Mouse (Mus musculus): ENCODE results near the gene Adam11. TPM values are rescaled to one million over a fixed set of nuclear protein-coding genes. Genes with fewer than 3 reads are reported as not detected.

Gene Adam11
- polyA plus RNA-seq, 1 experiment from 2014 or later, result 5.3 TPM

DNA sequence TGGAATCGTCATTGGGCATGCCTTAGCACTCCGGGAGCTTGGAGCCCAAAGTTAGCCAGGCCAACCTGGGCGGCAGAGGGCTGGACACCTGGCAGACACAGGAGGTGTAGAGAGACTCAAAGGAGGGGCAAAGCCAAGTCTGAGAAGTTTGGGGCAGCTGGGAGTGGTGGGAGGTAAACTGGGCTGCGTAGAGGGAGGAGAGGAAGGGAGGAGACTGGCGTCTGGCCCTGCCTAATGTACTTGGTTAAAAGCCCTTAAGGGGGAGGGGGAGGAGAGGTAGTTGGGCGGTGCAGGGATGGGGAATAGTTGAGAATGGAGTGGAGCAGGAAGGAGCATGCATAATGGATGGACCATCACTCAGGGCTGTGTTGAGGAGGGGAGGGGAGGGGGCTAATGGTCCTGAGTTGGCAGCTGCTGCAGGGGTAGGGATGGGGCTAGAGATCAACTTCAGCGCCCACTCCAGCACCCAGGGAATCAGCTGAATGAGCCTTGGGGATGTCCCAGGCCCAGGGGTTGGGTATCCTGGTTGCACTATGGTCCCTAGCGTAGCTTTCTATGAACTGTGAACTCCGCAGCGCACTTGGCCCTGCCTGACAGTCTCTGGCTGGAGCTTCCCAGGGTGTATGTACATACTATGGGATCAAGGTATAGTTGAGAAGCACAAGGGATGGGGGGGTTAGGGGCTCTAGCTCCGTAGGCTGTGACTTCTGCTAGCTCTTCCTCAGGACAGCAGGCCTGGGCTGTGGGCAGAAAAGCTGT lies 1.9 kb downstream of the Adam11 start:
- Histone ChIP-seq H3K27me3 (ENCODE audit: control insufficient read depth, insufficient read depth, low read length) (0 out of 2 replicates have a peak, but pooled peaks cover 2% of the 10 kb centered on the region), H3K4me1 (ENCODE audit: control insufficient read depth, insufficient read depth, low read length) (peaks cover 23% of the 10 kb centered on the region), H3K27ac (ENCODE audit: low read length) (no peak overlapping the region), H3K4me2 (ENCODE audit: low read depth, low read length) (no peak overlapping the region), H3K4me3 (ENCODE audit: low read length) (no peak overlapping the region), H3K9ac (ENCODE audit: low read length) (no peak overlapping the region), H3K9me3 (replicated peaks; ENCODE audit: control insufficient read depth, low read length) (no peaks in the 10 kb centered on the region), H3K36me3 (ENCODE audit: control insufficient read depth, insufficient read depth) (no peaks in the 10 kb centered on the region)
- no peak for ATAC-seq (replicated peaks; ENCODE audit: extremely low read depth, insufficient read depth, low FRiP score)
- WGBS, result 74% methylated on average over 11 of the region's 11 CpGs

DNA sequence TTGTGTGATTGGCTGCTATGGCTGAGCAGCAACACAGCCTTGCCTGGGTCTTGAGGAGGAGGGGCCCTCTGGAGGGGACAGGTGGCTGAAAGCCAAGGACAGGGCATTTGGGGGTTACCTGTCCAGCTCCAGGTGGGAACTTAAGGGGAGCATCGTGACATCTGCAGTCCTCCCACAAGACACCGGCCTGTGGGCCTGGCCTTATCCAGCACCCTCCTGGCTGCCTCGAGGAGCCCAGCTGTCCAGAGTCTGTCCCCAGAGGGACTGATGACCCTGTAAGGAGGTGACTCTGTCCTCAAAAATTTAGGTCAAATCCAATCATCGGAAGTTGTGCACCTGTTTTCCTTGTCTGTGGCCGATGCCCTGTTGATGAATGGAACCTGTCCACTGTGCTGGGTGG lies 4.2 kb downstream of the Adam11 start:
- Histone ChIP-seq H3K9ac (ENCODE audit: low read length) (no peak overlapping the region), H3K27ac (ENCODE audit: low read length) (no peak overlapping the region), H3K4me2 (ENCODE audit: low read depth, low read length) (no peak overlapping the region), H3K36me3 (ENCODE audit: control insufficient read depth, insufficient read depth) (no peaks in the 10 kb centered on the region), H3K4me1 (ENCODE audit: control insufficient read depth, insufficient read depth, low read length) (peaks cover 17% of the 10 kb centered on the region), H3K27me3 (ENCODE audit: control insufficient read depth, insufficient read depth, low read length) (0 out of 2 replicates have a peak, but pooled peaks cover 2% of the 10 kb centered on the region), H3K4me3 (ENCODE audit: low read length) (no peak overlapping the region), H3K9me3 (replicated peaks; ENCODE audit: control insufficient read depth, low read length) (no peaks in the 10 kb centered on the region)
- no peak for ATAC-seq (replicated peaks; ENCODE audit: extremely low read depth, insufficient read depth, low FRiP score)
- 80% methylated on average over 5 of the region's 5 CpGs for WGBS

DNA sequence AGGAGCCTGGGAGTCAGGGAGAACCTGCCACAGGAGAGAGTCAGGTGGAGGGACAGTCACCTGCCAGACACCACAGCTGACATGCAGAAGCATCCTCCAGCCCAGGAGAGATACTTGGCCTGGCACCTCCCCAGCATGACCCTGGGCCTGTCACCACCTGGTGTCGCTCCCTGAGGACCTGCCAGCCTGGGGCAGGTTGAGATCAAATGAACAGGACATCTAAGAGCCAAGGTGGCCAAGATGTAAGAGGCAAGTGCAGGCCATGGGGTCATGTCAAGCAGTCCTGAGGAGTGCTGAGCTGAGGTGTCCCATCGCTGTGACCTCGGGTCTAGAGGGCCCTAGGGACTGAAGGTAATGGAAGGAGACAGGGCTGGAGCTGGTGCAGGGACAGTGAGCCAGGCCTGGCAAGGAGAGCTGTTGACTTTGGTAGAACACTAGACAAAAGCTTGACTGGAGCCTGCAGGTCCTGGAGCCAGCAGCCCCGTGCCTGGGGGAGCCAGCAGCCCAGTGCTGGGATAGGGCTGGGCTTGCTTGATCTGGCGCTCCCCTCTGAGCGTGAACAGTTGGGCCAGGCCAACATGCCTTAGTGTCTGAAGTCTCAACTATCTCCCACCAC lies 5.9 kb downstream of the Adam11 start:
- no peak overlapping the region for H3K4me2 ChIP-seq (ENCODE audit: low read depth, low read length)
- no peak overlapping the region for H3K27ac ChIP-seq (ENCODE audit: low read length)
- no peak overlapping the region for H3K4me3 ChIP-seq (ENCODE audit: low read length)
- 73% methylated on average over 6 of the region's 6 CpGs for WGBS
- no peaks in the 10 kb centered on the region for H3K36me3 ChIP-seq (ENCODE audit: control insufficient read depth, insufficient read depth)
- H3K27me3 ChIP-seq (ENCODE audit: control insufficient read depth, insufficient read depth, low read length), result 0 out of 2 replicates have a peak, but pooled peaks cover 2% of the 10 kb centered on the region
- no peak for ATAC-seq (replicated peaks; ENCODE audit: extremely low read depth, insufficient read depth, low FRiP score)
- 0 out of 2 replicates have a peak overlapping the region, but pooled peaks have one; percentile 11 for H3K9ac ChIP-seq (ENCODE audit: low read length)
- H3K4me1 ChIP-seq (ENCODE audit: control insufficient read depth, insufficient read depth, low read length), result peaks cover 16% of the 10 kb centered on the region
- H3K9me3 ChIP-seq (replicated peaks; ENCODE audit: control insufficient read depth, low read length), result no peaks in the 10 kb centered on the region

DNA sequence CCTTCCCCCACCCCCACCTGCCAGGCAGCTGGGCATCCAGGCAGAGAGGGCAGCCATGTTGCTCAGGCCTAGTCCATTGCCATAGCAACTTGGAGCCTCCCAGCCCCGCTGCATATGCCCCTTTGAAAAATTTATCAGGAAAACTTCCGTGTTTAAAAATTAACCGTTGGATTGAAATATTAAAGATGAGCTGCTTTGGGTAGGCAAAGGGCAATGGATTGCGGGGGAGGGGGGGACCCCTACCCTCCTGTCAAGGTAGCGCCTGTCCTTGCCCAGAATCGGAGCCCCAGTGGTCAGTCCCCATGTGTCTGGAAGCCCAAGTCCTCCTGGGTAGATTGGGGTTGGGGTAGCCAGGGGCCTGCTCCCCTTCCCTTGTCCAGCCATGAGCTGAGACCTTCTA lies 7.9 kb downstream of the Adam11 start:
- no peaks in the 10 kb centered on the region for H3K9me3 ChIP-seq (replicated peaks; ENCODE audit: control insufficient read depth, low read length)
- ATAC-seq (replicated peaks; ENCODE audit: extremely low read depth, insufficient read depth, low FRiP score), result no peak
- peaks cover 16% of the 10 kb centered on the region for H3K4me1 ChIP-seq (ENCODE audit: control insufficient read depth, insufficient read depth, low read length)

DNA sequence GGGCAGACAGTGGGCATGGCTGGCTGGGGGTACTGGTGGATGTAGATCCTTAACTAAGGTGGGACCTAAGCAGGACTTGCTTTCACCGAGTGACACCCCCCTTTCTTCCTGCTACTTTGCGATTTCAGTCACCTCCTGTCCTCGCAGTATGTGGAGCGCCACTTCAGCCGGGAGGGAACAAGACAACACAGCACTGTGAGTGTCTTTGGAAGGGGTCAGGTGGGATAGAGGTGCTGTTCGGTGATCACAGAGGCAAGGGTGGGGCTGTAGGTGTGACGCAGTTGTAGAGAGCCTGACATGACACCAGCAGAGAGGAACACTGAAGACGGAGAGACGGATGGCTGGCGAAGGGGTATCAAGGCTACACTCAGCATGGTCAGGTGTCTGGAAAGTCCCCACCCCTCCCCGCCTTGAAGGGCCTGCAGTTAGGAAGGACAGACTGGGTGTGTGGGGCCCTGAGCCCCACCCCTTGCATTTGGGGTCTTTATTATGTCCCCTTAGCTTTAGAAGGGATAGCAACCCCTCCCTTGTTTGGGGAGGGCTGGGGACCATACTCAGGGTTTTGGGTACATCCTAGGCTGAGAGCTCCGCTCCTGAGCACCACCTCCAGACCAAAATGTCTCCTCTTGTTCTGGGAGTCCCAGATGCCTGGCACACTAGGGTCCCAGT lies 8.9 kb downstream of the Adam11 start:
- Histone ChIP-seq H3K9me3 (replicated peaks; ENCODE audit: control insufficient read depth, low read length) (no peaks in the 10 kb centered on the region), H3K9ac (ENCODE audit: low read length) (no peak overlapping the region), H3K36me3 (ENCODE audit: control insufficient read depth, insufficient read depth) (no peaks in the 10 kb centered on the region), H3K27me3 (ENCODE audit: control insufficient read depth, insufficient read depth, low read length) (no peaks in the 10 kb centered on the region), H3K27ac (ENCODE audit: low read length) (peak overlapping the region; percentile 3; the same call in 1 of the 2 replicates), H3K4me3 (ENCODE audit: low read length) (no peak overlapping the region), H3K4me2 (ENCODE audit: low read depth, low read length) (0 out of 2 replicates have a peak overlapping the region, but pooled peaks have one; percentile 1), H3K4me1 (ENCODE audit: control insufficient read depth, insufficient read depth, low read length) (peaks cover 19% of the 10 kb centered on the region)
- no peak for ATAC-seq (replicated peaks; ENCODE audit: extremely low read depth, insufficient read depth, low FRiP score)
- WGBS, result 69% methylated on average over 12 of the region's 12 CpGs

More for the DNA sequence above, 7.9 kb downstream of the Adam11 start:
- 91% methylated on average over 6 of the region's 6 CpGs for WGBS
- Histone ChIP-seq H3K36me3 (ENCODE audit: control insufficient read depth, insufficient read depth) (no peaks in the 10 kb centered on the region), H3K9ac (ENCODE audit: low read length) (no peak overlapping the region), H3K27me3 (ENCODE audit: control insufficient read depth, insufficient read depth, low read length) (0 out of 2 replicates have a peak, but pooled peaks cover 2% of the 10 kb centered on the region), H3K27ac (ENCODE audit: low read length) (no peak overlapping the region), H3K4me3 (ENCODE audit: low read length) (no peak overlapping the region), H3K4me2 (ENCODE audit: low read depth, low read length) (no peak overlapping the region)

DNA sequence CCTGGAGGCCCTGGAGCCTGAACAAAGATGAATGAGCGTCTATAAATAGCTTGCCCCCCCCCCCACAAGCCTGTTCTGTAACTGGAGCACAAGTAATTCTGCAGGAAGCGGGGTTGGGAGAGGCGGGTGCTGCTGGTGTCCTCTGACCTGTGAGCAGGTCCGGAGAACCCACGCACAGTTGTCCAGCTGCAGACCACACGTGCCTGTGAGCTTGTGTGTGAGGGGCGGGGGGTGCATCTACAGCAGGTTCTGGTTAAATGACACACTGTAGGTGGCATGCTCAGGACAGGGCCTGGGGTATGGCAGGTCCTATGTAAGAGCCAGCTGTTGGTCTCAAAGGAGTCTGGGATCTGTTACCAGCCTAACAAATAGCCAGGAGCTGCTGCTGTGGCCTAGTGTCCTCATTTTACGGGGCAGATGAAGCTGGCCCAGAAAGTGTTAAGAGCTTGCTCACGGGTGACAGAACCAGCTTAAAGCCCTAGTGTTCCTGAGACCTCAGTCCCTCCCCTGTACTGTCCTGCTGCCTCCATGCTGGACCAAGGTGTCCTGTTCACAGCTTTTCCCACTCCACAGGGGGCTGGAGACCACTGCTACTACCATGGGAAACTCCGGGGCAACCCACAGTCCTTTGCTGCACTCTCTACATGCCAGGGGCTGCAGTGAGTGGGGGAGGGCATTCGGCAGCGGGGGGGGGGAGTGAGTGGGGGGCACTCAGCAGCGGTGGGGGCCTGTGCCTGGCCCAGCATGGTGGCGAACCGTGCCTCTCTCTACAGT lies 9.6 kb downstream of the Adam11 start:
- no peak for ATAC-seq (replicated peaks; ENCODE audit: extremely low read depth, insufficient read depth, low FRiP score)
- H3K4me2 ChIP-seq (ENCODE audit: low read depth, low read length), result 0 out of 2 replicates have a peak overlapping the region, but pooled peaks have one; percentile 1
- peak overlapping the region; percentile 32; the same call in 1 of the 2 replicates for H3K27ac ChIP-seq (ENCODE audit: low read length)
- WGBS, result 31% methylated on average over 15 of the region's 15 CpGs
- no peaks in the 10 kb centered on the region for H3K27me3 ChIP-seq (ENCODE audit: control insufficient read depth, insufficient read depth, low read length)
- peaks cover 20% of the 10 kb centered on the region for H3K4me1 ChIP-seq (ENCODE audit: control insufficient read depth, insufficient read depth, low read length)
- H3K9ac ChIP-seq (ENCODE audit: low read length), result peak overlapping the region; percentile 26; the same call in 1 of the 2 replicates
- no peaks in the 10 kb centered on the region for H3K36me3 ChIP-seq (ENCODE audit: control insufficient read depth, insufficient read depth)
- no peaks in the 10 kb centered on the region for H3K9me3 ChIP-seq (replicated peaks; ENCODE audit: control insufficient read depth, low read length)
- H3K4me3 ChIP-seq (ENCODE audit: low read length), result no peak overlapping the region

DNA sequence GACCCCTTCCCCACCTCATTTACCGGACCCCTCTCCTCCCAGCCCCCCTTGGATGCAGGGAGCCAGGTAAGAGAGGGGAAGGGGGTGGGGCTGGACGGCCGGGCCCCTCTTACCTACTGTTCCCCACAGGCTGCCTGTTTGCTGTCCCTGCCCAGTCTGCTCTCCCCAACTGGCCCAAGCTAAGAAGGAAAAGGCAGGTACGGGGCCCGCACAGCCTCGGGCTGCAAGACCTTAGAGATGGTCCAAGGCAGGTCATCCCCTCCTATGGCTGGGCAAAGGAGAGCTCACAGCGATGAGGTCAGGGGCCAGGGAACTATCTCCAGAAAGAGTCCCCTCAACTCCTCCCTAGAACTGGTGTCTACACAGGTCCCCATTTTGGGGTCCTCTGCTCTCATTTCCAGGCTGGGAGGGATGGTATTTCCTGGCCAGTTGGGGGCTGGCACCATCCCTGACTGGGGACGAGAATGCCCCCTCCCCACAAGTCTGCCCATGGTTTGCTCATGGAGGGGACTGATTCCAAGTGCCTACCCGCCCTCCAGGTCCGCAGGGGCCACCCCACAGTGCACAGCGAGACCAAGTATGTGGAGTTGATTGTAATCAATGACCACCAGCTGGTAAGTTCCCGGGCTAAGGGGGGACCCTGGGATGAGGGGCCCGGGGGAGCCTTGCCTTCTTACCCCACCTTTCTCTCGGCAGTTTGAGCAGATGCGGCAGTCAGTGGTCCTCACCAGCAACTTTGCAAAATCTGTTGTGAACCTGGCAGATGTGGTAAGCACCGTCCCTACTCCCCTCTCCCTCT lies 10.9 kb downstream of the Adam11 start:
- no peak overlapping the region for H3K4me3 ChIP-seq (ENCODE audit: low read length)
- no peak overlapping the region for H3K4me2 ChIP-seq (ENCODE audit: low read depth, low read length)
- WGBS, result 42% methylated on average over 16 of the region's 16 CpGs
- H3K9me3 ChIP-seq (replicated peaks; ENCODE audit: control insufficient read depth, low read length), result no peaks in the 10 kb centered on the region
- H3K36me3 ChIP-seq (ENCODE audit: control insufficient read depth, insufficient read depth), result no peaks in the 10 kb centered on the region
- no peak overlapping the region for H3K9ac ChIP-seq (ENCODE audit: low read length)
- no peaks in the 10 kb centered on the region for H3K27me3 ChIP-seq (ENCODE audit: control insufficient read depth, insufficient read depth, low read length)
- no peak overlapping the region for H3K27ac ChIP-seq (ENCODE audit: low read length)
- no peak for ATAC-seq (replicated peaks; ENCODE audit: extremely low read depth, insufficient read depth, low FRiP score)
- peaks cover 19% of the 10 kb centered on the region for H3K4me1 ChIP-seq (ENCODE audit: control insufficient read depth, insufficient read depth, low read length)

Data from heart, embryonic 16.5 days (tissue).